Mouse (Mus musculus) embryo, embryonic 10 days (tissue): ENCODE data around the gene Dnttip1.

Experiments used
- DNase-seq: peaks from one replicate; pipeline ENCODE4 v3.0.0-alpha.2; 2015; ENCODE audit warnings: low spot score

Gene Dnttip1

DNA sequence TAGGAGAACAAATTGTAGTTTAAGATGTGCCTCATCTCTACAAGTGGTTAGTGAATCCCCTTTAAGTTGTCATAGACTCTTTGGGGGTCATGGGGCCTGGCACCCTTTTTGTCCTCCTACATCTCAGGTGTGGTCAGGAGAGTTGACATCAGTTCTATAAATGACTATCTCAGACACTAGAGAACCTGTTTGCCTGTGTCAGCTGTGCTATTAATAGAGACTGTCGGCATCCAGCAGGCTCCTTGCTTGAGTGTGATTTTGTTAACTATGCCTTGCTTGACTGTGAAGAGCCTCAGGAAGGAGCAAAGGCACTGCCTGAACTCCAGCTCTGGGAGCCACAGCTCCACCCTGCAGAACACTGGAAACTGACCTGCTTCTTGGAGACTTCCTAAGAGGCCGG, 9.0 kb downstream of the Dnttip1 start:
- no peak for DNase-seq

DNA sequence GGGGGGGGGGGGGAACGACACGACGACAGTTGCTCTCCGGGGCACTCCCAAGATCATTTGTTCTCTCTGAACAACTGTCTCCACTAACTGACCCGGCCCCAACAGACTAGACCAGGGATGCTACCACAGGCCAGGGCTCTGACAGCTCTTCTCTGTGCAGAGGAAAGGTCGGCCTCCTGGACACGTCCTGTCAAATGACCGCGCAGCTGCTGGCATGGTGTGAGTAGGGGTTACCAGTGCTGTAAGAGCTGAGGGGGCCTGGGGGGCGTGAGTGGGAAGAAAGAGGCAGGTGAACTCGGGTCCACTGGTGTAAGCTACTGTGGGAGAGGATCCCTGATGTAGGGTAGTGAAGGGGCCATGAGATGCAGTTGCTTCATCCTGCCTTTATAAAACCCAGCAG, 12.1 kb downstream of the Dnttip1 start:
- DNase-seq: no peak

DNA sequence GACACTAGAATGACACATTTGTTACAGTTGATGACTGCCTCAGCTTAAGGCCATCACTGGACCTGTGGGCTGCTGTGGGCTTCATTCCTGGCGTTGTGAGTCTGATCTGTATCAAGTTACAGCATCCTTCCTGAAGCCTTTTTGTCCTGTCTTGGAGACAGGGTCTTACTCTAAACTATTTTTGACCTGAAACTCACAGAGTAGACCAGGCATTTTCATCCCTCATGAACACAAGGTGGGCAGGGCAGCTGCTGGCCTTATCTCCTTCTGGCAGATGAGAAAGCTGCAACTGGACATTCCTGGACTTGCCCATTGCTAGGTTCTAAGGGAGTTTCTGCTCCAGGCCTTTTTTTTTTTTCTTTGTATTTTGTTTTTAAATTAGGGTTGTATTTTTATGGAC, 12.9 kb downstream of the Dnttip1 start:
- DNase-seq: no peak

DNA sequence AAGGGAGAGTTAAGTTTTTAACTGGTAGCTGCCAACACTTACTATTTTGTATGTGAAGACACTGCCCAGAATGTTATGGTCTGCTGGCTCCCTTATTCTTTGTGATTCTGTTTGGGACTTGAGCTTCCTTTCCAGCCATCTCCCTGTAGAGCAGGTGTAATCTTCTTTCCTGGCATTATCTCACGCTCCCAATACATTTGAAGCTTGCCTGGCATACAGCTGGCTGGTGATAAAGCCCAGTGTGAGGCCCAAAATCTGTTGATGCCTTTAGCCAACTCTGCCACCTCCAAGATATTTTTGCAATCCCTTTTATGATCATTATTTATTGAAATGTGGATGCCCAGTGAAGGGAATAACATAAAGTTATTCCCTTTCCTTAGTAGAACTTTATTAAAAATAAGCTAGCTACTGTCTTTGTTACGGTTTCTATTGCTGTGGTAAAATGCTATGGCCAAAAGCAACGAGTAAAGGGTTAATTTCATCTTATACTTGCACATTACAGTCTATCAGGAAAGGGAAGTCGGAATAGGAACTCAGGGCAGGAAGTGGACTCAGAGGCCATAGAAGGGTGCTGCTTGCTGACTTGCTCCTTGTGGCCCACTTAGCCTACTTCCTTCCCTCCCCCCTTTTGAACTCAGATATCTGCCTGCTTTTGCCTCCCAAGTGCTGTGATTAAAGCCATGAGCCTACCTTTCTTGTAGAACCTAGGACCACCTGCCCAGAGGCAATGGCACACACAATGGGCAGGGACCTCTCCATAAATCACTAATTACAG, 14.5 kb downstream of the Dnttip1 start:
- no peak for DNase-seq

DNA sequence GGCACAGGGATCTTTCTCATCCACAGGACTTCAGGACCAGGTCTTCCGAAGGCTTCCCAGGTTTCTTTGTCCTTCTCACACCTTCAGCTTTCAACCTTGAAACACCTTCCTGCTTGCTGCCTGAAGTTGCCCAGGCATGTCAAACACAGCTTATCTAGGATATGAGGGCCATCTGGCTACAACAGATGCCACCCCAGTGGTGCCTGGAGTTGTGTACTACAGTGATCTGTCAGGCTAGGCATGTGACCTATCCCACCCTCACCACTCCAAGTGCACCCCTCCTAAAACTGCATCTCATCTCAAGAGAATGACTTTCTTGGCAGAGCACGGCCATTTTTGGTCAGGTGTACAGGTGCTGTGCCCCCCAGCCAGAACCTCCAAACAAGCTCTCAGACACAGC, 15.7 kb downstream of the Dnttip1 start:
- DNase-seq: no peak

DNA sequence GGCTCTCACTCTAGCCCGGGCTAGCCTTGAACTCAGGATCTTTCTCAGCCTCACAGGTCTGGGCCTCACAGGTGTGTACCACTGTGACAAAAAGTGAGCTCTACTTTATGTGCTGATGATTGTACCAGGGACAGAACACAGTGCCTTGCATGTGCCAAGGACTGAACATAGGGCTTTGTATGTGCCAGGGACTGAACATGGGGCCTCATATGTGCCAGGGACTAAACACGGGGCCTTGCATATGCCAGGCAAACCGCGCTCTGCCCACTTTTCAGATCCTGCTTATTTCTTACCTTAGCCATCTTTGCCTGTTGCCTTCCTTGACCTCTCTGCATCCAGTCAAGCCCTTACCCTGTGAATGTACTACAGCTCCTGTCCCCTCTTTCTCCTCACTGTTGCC, 16.2 kb downstream of the Dnttip1 start:
- DNase-seq: no peak

DNA sequence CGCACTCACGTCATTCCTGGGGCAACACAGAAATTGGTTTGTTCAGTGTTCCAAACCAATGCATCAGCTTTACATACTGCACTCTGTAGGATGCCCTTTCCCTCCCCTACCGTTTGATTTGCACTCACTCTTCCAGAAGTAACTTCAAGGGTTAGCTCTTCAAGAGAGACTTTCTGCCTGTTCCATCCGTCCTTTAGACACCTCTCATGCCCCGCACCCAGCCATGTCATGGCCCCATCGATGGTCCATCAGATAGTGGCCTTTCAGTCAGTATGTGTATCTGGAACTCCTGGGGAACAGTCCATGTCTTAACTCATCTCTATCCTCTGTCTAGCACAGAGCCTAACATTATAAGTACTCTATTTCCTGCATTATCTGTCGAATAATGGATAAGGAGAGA, 16.8 kb downstream of the Dnttip1 start:
- DNase-seq: no peak

DNA sequence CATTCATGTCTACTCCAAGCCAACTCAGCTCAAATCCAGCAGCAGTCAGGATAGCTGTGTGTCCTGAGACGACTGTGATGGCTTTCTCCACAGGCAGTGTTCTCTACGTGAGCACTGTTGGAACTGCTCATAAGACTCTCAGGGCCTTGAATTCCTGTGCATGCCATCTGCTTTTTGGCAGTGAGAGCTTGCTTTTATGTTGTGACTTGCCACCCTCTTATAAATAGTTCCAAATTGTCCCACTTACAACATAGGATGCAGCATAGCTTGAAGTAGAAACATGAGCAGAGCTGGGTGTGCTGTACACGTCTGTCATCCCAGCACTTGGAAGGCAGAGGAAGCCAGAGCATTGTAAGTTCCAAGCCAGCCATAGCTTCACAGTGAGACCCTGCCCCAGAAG, 20.1 kb downstream of the Dnttip1 start:
- DNase-seq: no peak

DNA sequence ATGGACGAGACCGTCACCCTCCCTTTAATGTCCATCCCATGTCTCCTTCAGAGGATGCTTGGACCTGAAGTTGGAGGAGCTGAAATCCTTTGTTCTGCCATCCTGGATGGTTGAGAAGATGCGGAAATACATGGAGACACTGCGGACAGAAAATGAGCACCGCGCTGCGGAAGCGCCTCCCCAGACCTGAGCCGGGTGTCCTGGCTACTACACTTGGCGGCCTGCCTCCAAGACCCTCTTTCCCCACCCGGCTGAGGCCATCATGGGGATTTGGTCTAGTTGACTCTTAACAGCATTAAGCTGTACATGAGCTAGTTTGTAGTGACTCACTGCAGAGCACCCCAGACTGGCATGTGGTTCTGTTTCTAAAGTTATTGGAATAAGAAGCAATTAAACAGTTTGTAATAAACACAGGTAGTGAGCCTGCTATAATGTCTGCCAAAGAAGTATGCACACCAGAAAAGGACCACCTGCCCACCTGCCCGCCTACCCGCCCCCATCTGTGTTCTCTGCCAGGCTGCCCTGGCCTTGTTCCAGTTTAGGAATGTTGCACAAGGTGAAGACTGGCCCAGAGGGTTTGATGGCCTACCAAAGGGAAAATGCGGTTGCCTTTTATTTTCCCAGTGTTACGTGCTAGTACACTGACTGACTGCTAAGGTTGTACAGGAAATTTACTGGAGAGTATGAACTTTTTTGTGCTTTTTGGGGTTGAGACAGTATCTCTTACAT, 22.2 kb downstream of the Dnttip1 start:
- no peak for DNase-seq

DNA sequence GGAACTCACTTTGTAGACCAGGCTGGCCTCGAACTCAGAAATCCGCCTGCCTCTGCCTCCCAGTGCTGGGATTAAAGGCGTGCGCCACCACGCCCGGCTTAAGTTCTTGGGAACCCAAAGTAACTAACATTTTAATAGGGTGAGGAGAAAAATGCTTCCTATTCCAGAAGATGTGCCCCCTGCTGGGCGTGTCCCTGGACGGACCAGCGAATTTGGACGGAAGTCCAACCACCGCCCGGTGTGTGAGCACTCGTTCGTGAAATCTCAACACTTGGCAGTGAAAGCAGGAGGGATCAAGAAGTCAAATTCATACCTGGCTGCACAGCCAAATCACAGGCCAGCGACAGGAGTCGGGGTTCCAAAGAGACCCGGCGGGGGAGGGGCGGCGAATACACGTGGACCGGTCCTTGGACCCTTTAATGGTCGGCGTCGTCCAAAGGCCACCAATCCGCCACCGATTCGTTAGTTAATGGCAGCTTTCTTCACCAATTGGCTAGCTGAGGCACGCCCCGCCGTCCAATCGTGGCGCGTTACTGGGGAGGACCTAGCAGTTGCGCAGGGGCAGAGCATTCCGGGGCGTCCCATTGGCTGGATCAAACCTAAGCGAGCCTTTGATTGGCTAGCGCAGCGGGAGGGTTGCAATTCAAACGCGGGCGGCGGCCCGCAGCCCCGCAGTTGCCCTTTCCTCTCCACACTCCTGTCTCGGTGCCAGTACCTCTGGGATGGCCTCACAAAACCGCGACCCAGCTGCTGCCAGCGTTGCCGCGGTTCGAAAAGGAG, 23.7 kb downstream of the Dnttip1 start, which contains the start of gene Ube2c:
TSS of gene Ube2c (plus strand) at position 641 of the 780 bp plus-strand sequence.
- peak; percentile 100 for DNase-seq

DNA sequence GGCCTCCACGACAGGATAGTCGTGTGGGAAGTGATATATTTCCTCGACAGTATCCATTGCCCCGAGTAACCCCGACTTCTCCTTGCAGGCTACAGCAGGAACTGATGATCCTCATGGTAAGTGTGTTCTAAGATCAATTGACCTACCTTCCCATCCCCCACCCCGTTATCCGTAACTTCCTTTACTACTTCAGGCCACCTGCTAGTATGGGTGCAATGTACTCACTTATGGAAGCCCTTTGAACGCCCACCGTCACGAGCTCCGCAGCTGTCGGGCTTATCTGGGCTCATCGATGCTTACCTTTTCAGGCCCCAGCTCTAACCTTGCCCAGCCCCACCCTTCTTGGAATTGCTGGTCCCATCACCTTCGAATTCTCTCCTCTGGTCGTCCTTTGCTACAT, 24.5 kb downstream of the Dnttip1 start:
- no peak for DNase-seq

DNA sequence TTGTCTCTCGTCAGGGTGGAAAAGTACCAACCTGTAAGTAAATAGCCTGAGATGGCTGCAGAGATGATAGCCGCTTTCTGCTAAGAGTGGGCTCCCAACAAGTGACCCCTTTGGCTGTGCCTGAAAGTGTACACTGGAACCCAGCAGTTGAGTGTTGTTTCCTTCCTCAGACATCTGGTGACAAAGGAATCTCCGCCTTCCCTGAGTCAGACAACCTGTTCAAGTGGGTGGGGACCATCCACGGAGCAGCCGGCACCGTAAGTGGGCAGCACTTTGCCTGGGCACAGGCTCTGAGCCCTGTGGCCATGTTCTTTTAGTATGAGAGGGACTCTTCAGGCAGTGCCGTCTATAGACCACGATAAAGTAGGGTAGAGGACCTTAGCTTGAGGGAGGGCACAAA, 25.3 kb downstream of the Dnttip1 start:
- DNase-seq: no peak

DNA sequence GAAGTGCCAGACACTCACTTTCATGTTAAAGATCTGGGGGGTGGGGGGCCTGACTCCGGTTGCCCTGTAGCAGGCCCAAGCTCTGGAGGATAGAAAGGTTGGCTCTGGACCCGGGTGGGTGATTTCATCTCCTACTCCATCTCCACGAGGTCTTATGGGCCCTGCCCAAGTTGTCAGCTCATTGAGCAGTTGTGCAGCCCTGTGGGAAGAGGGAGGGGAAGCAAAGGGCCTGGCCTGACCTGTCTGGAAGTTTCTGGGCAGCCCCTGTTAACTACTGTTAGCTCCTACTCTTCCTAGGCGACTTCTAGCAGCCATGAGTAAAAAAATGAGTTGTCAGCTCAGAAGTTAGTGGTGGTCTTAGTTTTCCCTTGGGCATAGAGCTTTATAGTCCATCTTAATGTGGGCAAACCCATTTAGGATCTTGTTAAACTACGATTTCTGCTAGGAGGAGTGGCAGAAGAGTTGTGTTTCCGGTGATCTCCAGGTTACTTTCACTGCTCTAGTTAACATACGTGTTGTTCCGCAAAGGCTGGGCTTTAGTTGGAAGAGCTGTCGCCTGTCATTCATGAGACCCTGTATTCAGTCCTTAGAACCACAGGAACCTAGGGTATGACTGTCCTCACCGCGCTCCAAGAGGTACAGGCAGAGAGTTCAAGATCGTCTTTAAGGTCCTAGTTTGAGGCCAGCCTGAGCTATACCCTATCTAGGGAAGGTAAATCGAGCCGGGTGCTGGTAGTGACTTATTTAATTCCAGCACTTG, 27.6 kb downstream of the Dnttip1 start:
- DNase-seq: no peak

DNA sequence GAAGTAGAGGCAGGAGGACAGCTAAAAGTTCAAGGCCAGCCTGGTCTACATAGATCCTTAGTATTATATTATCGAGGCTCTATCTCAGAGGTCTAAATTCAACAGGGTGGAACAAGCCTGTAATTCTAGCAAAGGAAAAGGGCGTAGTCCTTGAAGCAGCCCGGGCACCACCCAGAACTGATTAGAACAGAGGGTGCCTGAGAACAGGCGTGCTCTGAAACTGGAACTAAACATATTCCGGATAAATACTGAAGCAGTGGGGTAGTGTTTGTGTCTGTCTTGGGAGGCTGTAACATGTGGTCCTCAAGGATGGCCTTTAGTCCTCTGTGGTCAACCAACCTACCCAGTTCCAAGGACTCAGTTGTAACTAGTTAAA, 28.2 kb downstream of the Dnttip1 start:
- no peak for DNase-seq

DNA sequence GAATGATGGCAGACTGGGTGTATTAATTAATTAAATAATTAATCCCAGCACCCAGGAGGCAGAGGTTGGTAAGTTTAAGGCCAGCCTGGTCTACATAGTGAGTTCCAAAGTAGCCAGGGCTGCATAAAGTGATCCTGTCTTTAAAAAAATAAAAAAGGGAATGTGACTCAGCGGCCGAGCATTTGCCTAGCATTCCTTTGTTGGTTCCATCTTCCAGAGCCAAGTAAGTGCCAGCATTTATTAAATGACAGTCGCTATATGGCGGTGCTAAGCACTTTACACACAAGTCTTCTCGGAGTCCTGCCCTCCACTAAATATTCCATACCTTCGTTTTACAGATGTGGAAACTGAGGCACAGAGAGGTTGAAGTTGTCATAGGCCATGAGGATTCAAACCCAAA, 30.3 kb downstream of the Dnttip1 start:
- DNase-seq: no peak

DNA sequence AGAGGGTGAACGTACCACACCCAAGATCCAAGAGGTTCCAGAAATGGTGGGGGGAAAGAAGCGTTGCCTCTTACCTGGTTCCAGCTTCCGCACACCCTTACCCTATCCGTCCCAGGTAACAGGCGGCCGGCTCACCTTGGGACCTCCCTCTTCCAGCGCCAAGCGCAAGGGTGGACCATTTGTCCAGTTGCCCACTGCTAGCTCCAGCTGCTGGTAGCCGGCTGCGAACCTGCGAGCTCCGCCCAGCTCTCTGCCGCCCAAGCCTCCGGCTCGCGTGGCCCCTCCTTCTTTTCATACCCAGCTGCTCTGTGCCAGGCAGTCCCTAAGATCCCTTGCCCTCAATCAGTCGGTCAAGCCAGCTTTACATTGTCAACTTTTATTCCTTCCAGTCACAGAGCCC, 31.0 kb downstream of the Dnttip1 start:
- DNase-seq: no peak

DNA sequence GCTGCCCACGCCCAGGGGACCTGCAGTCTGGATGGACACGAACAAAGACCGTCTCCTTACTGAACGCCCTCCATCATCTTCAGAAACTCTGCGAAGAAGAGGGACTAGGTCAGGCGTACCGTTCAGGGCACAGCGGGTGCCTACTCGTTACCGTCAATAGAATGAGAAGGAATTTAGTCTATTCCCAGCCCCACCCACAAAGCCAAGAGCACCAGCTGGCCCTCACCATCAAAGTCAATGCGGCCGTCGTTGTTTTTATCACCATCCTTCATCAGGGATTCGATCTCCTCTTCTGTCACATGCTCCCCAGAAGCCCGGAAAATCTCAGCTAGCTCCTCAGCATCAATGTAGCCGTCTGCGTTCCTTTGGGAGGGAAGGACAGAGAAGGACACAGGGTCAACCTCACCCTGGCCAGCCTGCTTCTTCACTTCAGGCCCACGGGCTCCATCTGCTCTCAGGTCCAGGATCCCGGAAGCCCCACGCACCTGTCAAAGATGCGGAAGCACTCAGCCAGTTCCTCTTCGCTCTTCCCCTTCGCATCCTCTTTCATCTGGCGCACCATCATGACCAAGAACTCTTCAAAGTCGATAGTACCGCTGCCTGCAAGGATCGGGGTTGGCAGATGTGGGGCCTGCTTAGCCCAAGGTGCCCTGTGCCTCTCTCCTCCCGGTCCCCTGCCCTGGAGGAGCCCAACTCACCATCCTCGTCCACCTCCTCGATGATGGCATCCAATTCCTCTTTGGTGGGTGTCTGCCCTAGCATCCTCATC, 31.6 kb downstream of the Dnttip1 start:
- DNase-seq: no peak

DNA sequence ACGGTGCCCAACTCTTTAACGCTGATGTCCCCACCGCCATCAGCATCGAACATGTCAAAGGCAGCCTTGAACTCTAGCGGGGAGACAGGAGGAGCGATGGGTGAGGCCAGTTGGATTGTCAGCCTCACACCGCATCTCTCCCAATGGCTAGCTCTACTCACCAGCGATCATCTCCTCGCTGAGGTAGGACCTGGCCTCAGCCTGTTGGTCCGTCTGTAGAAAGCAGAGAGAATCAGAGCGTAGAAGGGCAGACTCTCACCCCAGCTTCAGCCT, 32.2 kb downstream of the Dnttip1 start:
- DNase-seq: no peak

DNA sequence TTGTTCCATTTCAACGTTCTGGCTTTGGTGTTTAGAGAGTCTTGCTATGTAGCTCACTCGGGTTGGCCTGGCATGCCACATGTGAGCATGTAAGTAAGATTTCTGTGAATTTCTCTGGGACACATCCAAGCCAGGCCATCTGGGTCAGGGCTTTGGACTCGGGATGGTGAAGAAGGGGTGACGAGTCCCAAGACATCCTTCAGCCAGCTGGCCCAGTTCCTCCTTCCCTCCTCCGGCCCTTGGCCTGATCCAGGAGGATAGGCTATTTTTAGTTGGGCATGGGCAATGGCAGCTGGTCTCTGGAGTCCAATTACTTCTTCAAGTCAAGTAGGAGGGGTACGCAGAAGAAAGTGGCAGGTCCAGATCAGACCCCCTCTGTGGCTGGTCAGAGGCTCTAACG, 33.0 kb downstream of the Dnttip1 start:
- no peak for DNase-seq

DNA sequence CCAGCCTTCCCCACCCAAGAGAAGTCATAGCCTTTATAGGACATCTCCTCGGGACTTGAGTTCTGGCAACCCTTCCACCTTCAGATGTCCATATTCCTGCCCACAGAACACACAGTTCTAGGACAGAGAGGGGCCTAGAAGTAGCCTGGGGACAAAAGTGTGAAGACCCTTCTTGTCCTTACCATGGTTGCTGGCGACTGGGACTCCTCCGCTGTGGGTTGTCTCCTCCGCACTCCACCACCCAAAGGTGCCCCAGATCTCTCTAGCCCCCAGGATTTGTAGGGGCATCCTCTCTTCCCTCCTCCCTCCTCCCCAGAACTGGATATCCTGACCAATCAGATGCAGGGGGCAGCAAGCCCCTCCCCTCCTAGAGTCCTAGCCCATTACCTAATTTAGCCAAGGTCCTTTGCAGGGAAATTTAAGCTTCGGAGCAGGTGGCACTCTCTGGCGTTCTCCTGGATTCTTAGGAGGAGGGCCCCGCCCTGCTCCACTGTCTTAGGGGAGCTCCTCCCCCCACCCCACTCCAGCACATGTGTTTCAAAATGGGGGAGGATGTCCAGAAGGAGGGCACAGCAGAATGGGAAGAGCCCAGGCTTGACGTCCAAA, 33.8 kb downstream of the Dnttip1 start, which contains the start of gene Tnnc2:
TSS of gene Tnnc2 (minus strand) at position 487 of the 606 bp plus-strand sequence.
- no peak for DNase-seq

DNA sequence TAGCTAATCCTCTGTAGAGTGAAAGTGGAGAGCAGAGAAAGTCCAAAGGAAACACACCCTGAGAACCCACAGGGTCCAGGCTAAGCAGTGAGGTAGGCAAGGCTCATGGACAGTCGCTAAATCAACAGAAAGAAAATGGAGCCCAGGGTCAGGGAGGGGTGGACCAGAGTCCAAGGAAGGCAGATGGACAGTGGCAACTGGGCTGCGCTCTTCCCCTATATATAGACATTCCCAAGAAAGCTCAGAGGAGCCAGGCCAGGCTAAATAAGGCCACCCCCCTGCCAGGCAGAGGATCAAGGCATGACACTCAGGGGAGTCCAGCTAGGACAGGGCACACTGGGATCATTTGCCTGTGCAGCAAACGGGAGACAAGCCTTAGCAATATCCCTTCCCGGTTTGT, 36.1 kb downstream of the Dnttip1 start:
- no peak for DNase-seq
